Mouse (Mus musculus) midbrain, postnatal 0 days (tissue): ENCODE results near the gene Slc39a5. TPM values are rescaled to one million over a fixed set of nuclear protein-coding genes. Genes with fewer than 3 reads are reported as not detected.

ENCODE experiments used
- ATAC-seq: fragments of 200-750 bp; cut with Nextera tagmentation; 2 replicates; pipeline ENCODE4 v1.8.0; 2017; ENCODE audit warnings: moderate number of reproducible peaks, mild to moderate bottlenecking, moderate TSS enrichment, moderate library complexity; ENCODE audit not compliant: low FRiP score
- DNase-seq: peaks from one replicate; pipeline ENCODE4 v3.0.0-alpha.2; 2015; ENCODE audit warnings: low spot score
- H3K27ac ChIP-seq: fragments of 300-500 bp; sonication (generic); 2 replicates; pipeline ENCODE4 v1.5.1; 2014; ENCODE audit warnings: low read depth, mild to moderate bottlenecking, low read length, mixed read lengths
- H3K27me3 ChIP-seq: fragments of 300-500 bp; sonication (generic); 2 replicates; pipeline ENCODE4 v1.6.1; 2014; ENCODE audit warnings: low read length, control low read depth, mixed read lengths; ENCODE audit not compliant: insufficient read depth
- H3K36me3 ChIP-seq: fragments of 300-500 bp; sonication (generic); 2 replicates; pipeline ENCODE4 v1.6.1; 2014; ENCODE audit warnings: low read length, control low read depth, mixed read lengths; ENCODE audit not compliant: insufficient read depth
- H3K4me1 ChIP-seq: fragments of 300-500 bp; sonication (generic); 2 replicates; pipeline ENCODE4 v1.6.1; 2014; ENCODE audit warnings: mild to moderate bottlenecking, control low read depth, antibody characterized with exemption, low read length, mixed read lengths; ENCODE audit not compliant: insufficient read depth
- H3K4me2 ChIP-seq: fragments of 300-500 bp; sonication (generic); 2 replicates; pipeline ENCODE4 v1.6.1; 2014; ENCODE audit warnings: low read depth, mild to moderate bottlenecking, low read length, mixed read lengths; ENCODE audit not compliant: poor library complexity, severe bottlenecking
- H3K4me3 ChIP-seq: fragments of 300-500 bp; sonication (generic); 2 replicates; pipeline ENCODE4 v1.5.1; 2014; ENCODE audit warnings: low read depth, mild to moderate bottlenecking, low read length, moderate library complexity
- H3K9ac ChIP-seq: fragments of 300-500 bp; sonication (generic); replicated peaks from 2 replicates; pipeline ENCODE4 v1.6.1; 2014; ENCODE audit warnings: mild to moderate bottlenecking, low read length, moderate library complexity, mixed read lengths; ENCODE audit not compliant: poor library complexity, severe bottlenecking
- H3K9me3 ChIP-seq: fragments of 300-500 bp; sonication (generic); 2 replicates; pipeline ENCODE4 v1.6.1; 2016; ENCODE audit warnings: low read length, control low read depth
- CTCF ChIP-seq: IDR thresholded peaks from 2 replicates; pipeline ENCODE4 v1.5.1; 2016; ENCODE audit warnings: antibody characterized with exemption, mild to moderate bottlenecking
- WGBS: fragments of 180-500 bp; shearing (Covaris S2); extraction: QIAGEN DNeasy Blood & Tissue Kit; methylation state at CpG from one replicate; pipeline ENCODE4 v1.1.7; 2014; 5-methylcytosine and 5-hydroxymethylcytosine counted together
- polyA plus RNA-seq: library from polyadenylated mRNA; unstranded; fragments of >200 nt; fragmentation: Nextera tagmentation; extraction: Ambion mirVana; gene quantifications from 2 replicates; pipeline ENCODE4 v1.2.1, GENCODE M21; 2015
- total RNA-seq: library from RNA; depleted of rRNA; stranded (reverse); fragments of >200 nt; gene quantifications from 2 replicates; pipeline ENCODE4 v1.2.3, GENCODE M21; 2014

The Slc39a5 gene
- total and polyA plus RNA-seq, 2 experiments from 2014 or later, result 0.16 to 0.27 TPM

GRCm38 (mm10) chr10:128368402-128369217, 32.4 kb downstream of the Slc39a5 start, which contains the start of gene Coq10a:
Gene Coq10a, minus strand, starts transcription at chr10:128368997.
- Histone ChIP-seq H3K4me2 (peak within 1 kb of the TSS; percentile 91), H3K27ac (peak within 1 kb of the TSS; percentile 96), H3K9me3 (no peaks in the 10 kb centered on the region), H3K4me3 (peak within 1 kb of the TSS; percentile 68), H3K9ac (peak within 1 kb of the TSS; percentile 77), H3K27me3 (no peaks in the 10 kb centered on the region), H3K4me1 (no peaks in the 10 kb centered on the region), H3K36me3 (0 out of 2 replicates have a peak, but pooled peaks cover 1% of the 10 kb centered on the region)
- DNase-seq, result peak; percentile 97
- TF ChIP-seq CTCF, result no peak
- peak; percentile 94 for ATAC-seq
- WGBS, result under 1% methylated on average over 60 of the region's 87 CpGs

GRCm38 (mm10) chr10:128367899-128368401, 33.1 kb downstream of the Slc39a5 start:
- TF ChIP-seq CTCF, result no peak
- Histone ChIP-seq H3K9ac (peak overlapping the region; percentile 77), H3K4me2 (peak overlapping the region; percentile 91), H3K36me3 (peaks cover 8% of the 10 kb centered on the region), H3K9me3 (no peaks in the 10 kb centered on the region), H3K4me1 (no peaks in the 10 kb centered on the region), H3K27me3 (no peaks in the 10 kb centered on the region), H3K4me3 (peak overlapping the region; percentile 68), H3K27ac (peak overlapping the region; percentile 96)
- ATAC-seq (no peak), DNase-seq (no peak)
- 13% methylated on average over 19 of the region's 19 CpGs for WGBS

- Histone ChIP-seq H3K4me1 (no peaks in the 10 kb centered on the region), H3K9me3 (no peaks in the 10 kb centered on the region), H3K4me2 (no peak overlapping the region), H3K27me3 (no peaks in the 10 kb centered on the region), H3K36me3 (peaks cover 50% of the 10 kb centered on the region), H3K27ac (no peak overlapping the region), H3K4me3 (no peak overlapping the region), H3K9ac (no peak overlapping the region)
- 44% methylated on average over 3 of the region's 3 CpGs for WGBS
- peak; percentile 78 for DNase-seq
- no peak for ATAC-seq
- peak; percentile 73 for TF ChIP-seq CTCF
Observed at GRCm38 (mm10) chr10:128362568-128362967, 38.5 kb downstream of the Slc39a5 start.

- Histone ChIP-seq H3K9me3 (no peaks in the 10 kb centered on the region), H3K4me2 (no peak overlapping the region), H3K27me3 (no peaks in the 10 kb centered on the region), H3K36me3 (peaks cover 52% of the 10 kb centered on the region), H3K9ac (no peak overlapping the region), H3K4me3 (no peak overlapping the region), H3K27ac (no peak overlapping the region), H3K4me1 (no peaks in the 10 kb centered on the region)
- WGBS, result 93% methylated on average over 6 of the region's 6 CpGs
- no peak for TF ChIP-seq CTCF
- DNase-seq (no peak), ATAC-seq (no peak)
Observed at GRCm38 (mm10) chr10:128361836-128362235, 39.2 kb downstream of the Slc39a5 start.

GRCm38 (mm10) chr10:128359226-128359625, 41.8 kb downstream of the Slc39a5 start:
- no peak overlapping the region for H3K4me2 ChIP-seq
- H3K27me3 ChIP-seq, result no peaks in the 10 kb centered on the region
- H3K4me3 ChIP-seq, result no peak overlapping the region
- ATAC-seq, result no peak
- TF ChIP-seq CTCF, result no peak
- peaks cover 66% of the 10 kb centered on the region for H3K36me3 ChIP-seq
- 95% methylated on average over 6 of the region's 6 CpGs for WGBS
- H3K9me3 ChIP-seq, result no peaks in the 10 kb centered on the region
- no peaks in the 10 kb centered on the region for H3K4me1 ChIP-seq
- H3K9ac ChIP-seq, result no peak overlapping the region
- no peak overlapping the region for H3K27ac ChIP-seq
- DNase-seq, result no peak

GRCm38 (mm10) chr10:128358796-128359195, 42.2 kb downstream of the Slc39a5 start:
- no peak overlapping the region for H3K4me3 ChIP-seq
- WGBS, result 54% methylated on average over 2 of the region's 2 CpGs
- H3K27ac ChIP-seq, result no peak overlapping the region
- peaks cover 70% of the 10 kb centered on the region for H3K36me3 ChIP-seq
- H3K4me2 ChIP-seq, result no peak overlapping the region
- H3K9me3 ChIP-seq, result no peaks in the 10 kb centered on the region
- no peak for ATAC-seq
- H3K27me3 ChIP-seq, result no peaks in the 10 kb centered on the region
- TF ChIP-seq CTCF, result peak; percentile 73
- H3K4me1 ChIP-seq, result no peaks in the 10 kb centered on the region
- H3K9ac ChIP-seq, result no peak overlapping the region
- peak; percentile 75 for DNase-seq
